Mouse (Mus musculus) macrophage (primary cell): ENCODE data around the gene Cdon. TPM values are rescaled to one million over a fixed set of nuclear protein-coding genes. Genes with fewer than 3 reads are reported as not detected.

Experiments used
- H3K27ac ChIP-seq: fragments of 350-480 bp; formaldehyde crosslinking; 2 replicates; pipeline ENCODE4 v1.9.0; 2021
- H3K36me3 ChIP-seq: fragments of 350-480 bp; formaldehyde crosslinking; 2 replicates; pipeline ENCODE4 v1.9.0; 2021; ENCODE audit errors: inconsistent target
- H3K4me3 ChIP-seq: fragments of 350-480 bp; formaldehyde crosslinking; 2 replicates; pipeline ENCODE4 v1.9.0; 2021; ENCODE audit errors: inconsistent target
- H3K79me2 ChIP-seq: fragments of 350-480 bp; formaldehyde crosslinking; 2 replicates; pipeline ENCODE4 v1.9.0; 2021; ENCODE audit errors: inconsistent target
- WGBS: methylation state at CpG from one replicate; pipeline ENCODE4 v1.1.7; 2026; ENCODE audit warnings: inconsistent platforms; ENCODE audit not compliant: missing documents; 5-methylcytosine and 5-hydroxymethylcytosine counted together
- polyA plus RNA-seq: library from polyadenylated mRNA; stranded (reverse); fragments of 250-400 nt; gene quantifications from 3 replicates; pipeline ENCODE4 v1.2.4, GENCODE M21; 2018; ENCODE audit warnings: inconsistent platforms

Cdon gene
- polyA plus RNA-seq, 1 experiment from 2014 or later: 0.14 TPM

DNA sequence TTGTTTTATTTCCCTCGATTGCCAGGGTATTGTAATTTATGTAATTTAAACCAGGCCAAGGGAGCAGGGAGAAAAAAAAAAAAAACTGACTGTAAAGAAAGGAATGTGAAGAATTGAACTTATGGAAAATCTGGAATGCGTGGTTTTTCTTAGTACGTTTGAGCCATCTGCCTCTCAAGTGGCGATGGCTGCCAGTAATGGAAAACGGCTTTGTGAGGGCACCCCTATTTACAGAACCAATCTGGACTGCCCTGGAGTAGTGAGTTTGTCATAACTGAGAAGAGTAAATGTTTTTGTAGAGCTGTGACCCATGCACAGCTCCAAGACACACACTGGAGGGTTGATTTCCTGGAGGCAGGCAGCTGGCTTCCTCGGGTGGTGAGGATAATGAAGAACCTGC is 32.4 kb downstream of the Cdon start:
- Histone ChIP-seq H3K36me3 (no peaks in the 10 kb centered on the region), H3K27ac (no peak overlapping the region), H3K79me2 (no peaks in the 10 kb centered on the region), H3K4me3 (no peak overlapping the region)
- 88% methylated on average over 6 of the region's 6 CpGs for WGBS

DNA sequence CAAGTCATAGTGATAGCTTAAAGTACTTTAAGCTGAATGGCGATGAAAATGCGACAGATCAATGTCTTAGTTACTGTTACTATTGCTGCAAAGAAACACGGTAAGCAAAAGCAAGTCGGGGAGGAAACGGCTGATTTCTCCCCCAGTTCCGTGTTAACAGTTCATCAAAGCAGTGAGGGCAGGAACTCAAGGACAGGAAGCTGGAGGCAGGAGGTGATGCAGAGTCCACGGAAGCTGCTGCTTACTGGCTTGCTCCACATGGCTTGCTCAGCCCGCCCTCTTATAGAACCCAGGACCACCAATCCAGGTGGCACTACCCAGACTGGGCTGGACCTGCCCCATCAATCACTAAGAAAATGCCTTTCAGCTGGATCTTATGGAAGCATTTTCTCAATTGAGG is 38.7 kb downstream of the Cdon start:
- H3K36me3 ChIP-seq: no peaks in the 10 kb centered on the region
- WGBS: 39% methylated on average over 8 of the region's 8 CpGs
- H3K27ac ChIP-seq: no peak overlapping the region
- H3K4me3 ChIP-seq: no peak overlapping the region
- no peaks in the 10 kb centered on the region for H3K79me2 ChIP-seq

DNA sequence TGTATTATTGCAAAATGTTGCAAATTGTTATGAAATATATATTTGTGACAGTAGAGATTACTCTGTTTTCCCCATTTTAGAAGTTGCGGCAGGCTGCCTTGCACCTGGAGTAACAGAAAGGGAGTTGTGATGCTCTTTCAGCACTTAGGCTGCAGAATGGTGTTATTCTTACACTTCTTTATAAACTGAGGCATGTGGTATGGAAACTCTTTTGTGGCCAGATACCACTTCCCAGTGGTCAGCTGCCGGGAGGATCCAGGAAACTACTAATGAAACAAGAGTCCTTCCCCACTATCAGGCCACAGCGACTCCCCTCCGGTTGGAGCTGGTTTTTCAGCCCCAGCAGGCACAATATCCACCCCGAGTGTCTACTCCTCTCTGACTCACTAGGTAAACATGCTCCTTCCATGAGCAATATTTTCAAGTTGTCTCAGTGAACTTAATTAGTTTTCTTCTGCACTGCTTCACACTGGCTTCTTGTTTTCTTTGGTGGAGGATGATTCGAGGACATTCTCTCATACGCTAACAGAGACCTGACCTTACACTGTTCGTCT is 46.4 kb downstream of the Cdon start:
- WGBS: 61% methylated on average over 8 of the region's 8 CpGs
- Histone ChIP-seq H3K4me3 (no peak overlapping the region), H3K79me2 (no peaks in the 10 kb centered on the region), H3K27ac (no peak overlapping the region), H3K36me3 (no peaks in the 10 kb centered on the region)

DNA sequence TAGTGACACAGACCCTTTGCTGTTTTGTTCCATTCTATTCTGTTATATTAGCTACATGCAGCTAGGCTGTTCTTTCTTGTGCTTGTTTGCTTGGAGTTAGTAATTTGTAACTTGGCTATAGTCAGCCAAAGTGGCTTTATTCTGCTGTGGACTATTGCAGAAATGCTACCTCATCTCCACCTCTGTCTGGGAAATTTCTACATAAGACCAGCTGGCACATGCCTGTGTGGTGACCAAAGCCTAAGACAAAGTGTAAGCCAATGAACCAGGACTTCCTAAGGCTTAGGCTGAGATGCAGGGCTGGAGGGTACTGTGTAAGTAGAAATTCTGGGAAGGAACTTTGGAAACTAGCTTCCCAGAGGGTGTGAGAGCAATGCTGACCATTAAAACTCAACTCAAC is 48.0 kb downstream of the Cdon start:
- no peaks in the 10 kb centered on the region for H3K36me3 ChIP-seq
- no peak overlapping the region for H3K4me3 ChIP-seq
- H3K27ac ChIP-seq: no peak overlapping the region
- no peaks in the 10 kb centered on the region for H3K79me2 ChIP-seq

DNA sequence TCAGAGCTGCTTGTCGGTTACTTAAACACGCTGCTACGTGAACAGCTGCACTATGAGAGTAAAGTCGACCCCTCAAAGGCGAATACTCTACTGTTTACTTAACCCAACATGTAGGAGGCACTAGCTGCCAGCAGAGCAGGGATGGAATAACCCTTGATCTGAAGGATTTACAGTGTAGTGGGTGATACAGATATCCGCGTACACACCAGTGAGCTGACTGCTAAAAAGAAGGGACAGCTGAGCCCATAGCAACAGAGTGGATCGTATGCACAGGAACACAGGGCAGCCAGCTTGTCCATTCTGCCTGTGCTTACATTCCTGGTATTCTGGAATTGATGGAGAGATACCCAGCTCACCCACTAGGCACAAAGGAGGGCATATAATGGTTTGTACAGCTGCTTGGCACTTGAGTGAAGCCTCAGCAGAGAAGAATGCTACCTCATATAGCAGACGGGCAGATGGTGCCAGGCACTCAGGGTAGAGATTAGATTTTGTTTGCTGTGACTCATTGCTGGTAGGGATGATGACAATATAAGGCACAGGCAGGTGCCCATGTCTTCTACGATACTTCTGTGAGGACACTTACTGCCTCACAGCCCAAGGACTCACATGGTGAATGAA is 53.3 kb downstream of the Cdon start:
- no peaks in the 10 kb centered on the region for H3K79me2 ChIP-seq
- no peak overlapping the region for H3K4me3 ChIP-seq
- WGBS: 91% methylated on average over 10 of the region's 10 CpGs
- no peaks in the 10 kb centered on the region for H3K36me3 ChIP-seq
- H3K27ac ChIP-seq: no peak overlapping the region

DNA sequence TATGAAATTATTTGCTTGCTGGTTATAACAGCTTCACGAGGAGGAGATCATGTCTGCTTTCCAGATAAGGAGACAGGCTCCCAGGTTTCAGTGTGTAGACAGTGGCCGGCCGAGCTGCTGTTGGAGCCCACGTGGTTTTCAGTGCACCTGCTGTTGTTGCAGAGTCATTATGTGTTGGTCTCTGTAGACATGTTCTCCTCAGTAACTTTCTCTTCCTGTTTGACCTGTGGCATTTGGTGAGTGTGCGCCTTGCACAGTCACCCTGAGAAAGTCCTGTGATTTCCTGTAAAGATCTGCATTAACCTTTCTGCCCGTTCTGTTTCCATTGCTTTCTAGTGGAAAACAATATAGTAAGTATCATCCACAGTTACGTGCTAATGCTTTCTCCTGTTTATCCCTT is 54.5 kb downstream of the Cdon start:
- 33% methylated on average over 7 of the region's 7 CpGs for WGBS
- Histone ChIP-seq H3K36me3 (no peaks in the 10 kb centered on the region), H3K4me3 (no peak overlapping the region), H3K27ac (no peak overlapping the region), H3K79me2 (no peaks in the 10 kb centered on the region)

DNA sequence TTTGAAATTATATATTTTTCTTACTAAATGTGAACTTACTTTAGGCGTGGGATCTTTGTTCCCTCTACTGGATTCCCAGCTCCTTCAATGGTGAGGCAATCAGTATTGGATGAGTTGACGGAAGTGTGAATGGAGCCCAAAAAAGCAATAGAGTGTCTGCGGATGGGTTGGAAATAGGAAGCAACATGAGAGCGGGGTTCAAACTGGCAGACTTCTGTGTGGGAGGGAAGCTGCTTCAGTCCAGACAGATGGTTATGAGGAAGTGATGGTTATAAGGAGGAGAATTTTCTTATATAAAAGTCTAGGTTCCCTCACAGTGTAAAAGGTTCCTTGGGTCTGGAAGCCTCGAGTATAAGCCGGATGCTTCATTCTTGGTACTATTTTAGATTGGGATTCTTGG is 58.5 kb downstream of the Cdon start:
- Histone ChIP-seq H3K79me2 (no peaks in the 10 kb centered on the region), H3K36me3 (no peaks in the 10 kb centered on the region), H3K4me3 (no peak overlapping the region), H3K27ac (no peak overlapping the region)
- 83% methylated on average over 6 of the region's 6 CpGs for WGBS

DNA sequence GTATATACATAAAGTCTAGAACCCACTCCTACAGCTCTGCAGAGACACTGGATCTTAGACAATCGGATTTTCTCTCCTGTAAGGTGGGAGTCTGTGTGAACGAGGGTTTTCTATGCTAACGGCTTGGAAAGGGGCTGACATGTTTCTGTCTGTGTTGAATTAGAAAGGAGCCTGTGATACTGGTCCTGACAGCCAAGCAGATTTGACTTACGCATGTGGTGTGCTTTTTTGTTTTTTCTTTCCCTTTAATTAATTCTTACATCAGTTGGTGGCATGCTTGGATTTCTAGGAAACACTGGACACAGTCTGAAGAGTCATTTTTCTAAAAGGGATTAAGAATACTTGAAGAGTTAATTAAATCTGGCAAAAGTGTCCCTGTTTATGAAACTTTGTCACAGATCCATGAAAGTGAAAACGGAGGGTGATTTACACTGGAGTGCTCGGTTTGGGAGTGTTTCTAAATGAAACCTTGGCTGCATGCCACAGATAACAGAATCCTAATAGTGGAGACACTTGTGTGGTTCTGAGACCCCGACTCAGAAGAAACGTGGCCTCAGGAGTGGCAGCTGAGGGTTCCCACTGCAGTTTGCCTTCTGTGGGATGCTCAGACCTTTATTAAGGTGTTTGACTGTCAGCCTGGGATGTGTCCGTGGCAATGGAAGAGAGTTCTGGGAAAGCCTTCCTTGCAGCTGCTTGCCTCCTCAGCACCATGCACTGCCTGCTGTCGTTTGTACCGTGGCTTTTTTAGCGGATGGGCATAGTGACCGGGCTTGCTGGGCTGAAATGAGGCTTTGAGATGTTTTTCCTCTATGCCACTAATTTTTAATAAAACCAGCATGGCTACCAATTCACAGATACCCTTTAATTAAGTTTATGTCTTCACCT is 61.3 kb downstream of the Cdon start:
- Histone ChIP-seq H3K36me3 (no peaks in the 10 kb centered on the region), H3K4me3 (no peak overlapping the region), H3K79me2 (no peaks in the 10 kb centered on the region), H3K27ac (no peak overlapping the region)
- 94% methylated on average over 13 of the region's 13 CpGs for WGBS

DNA sequence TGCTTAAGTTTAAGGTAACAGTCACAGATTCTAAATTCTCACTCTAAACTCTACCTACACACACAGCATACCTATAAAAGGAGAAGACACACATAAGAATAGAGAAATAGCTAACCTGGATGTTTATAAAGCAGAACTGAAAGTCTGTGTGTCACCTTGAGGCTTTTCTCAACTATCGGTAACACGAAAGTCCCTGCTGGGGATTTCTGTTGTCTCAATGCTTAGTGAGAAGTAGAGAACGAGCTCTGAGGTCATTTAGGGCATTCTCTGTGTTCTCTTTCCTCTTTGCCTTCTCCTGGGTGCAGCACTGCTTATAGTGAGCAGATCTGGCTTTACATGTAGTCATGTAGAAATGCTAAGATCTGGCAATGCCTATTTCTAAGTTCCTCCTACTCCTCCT is 63.0 kb downstream of the Cdon start:
- H3K27ac ChIP-seq: no peak overlapping the region
- H3K79me2 ChIP-seq: no peaks in the 10 kb centered on the region
- H3K4me3 ChIP-seq: no peak overlapping the region
- H3K36me3 ChIP-seq: no peaks in the 10 kb centered on the region
- whole genome bisulfite sequencing: 73% methylated on average over 3 of the region's 3 CpGs

DNA sequence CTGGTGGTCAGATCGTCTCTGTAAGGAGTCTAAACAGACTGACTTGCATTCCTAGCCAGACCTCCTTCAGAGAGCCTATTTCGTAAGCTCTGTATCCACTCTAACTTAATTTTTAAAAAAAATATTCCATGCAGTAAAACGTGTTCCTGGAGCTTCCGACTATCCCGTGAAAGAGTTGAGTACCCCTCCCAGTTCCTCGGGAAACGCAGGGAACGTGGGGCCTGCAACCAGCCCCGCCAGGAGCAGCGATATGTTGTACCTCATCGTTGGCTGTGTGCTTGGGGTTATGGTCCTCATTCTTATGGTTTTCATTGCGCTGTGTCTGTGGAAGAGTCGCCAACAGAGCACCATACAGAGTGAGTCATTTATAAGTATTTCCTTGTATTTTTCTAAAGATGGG is 65.7 kb downstream of the Cdon start:
- no peaks in the 10 kb centered on the region for H3K36me3 ChIP-seq
- H3K79me2 ChIP-seq: no peaks in the 10 kb centered on the region
- no peak overlapping the region for H3K4me3 ChIP-seq
- WGBS: 93% methylated on average over 13 of the region's 13 CpGs
- no peak overlapping the region for H3K27ac ChIP-seq

DNA sequence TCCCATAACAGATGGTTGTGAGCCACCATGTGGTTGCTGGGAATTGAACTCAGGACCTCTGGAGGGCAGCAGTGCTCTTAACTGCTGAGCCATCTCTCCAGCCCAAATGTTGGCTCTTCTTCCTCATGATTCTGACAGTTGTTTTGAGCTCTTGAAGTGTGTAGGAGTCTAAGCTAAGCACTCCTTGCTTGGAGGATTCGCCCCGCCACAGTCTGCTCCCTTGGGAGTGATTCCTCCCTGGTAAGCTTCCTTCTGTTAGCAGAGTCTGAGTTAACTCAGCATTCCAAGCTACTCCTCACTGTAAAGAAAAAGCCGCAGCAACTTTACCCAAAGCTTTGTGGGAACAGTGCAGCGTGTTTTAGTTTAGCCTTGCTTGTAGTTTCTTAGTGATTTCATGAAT is 67.6 kb downstream of the Cdon start:
- 93% methylated on average over 4 of the region's 4 CpGs for WGBS
- no peak overlapping the region for H3K4me3 ChIP-seq

DNA sequence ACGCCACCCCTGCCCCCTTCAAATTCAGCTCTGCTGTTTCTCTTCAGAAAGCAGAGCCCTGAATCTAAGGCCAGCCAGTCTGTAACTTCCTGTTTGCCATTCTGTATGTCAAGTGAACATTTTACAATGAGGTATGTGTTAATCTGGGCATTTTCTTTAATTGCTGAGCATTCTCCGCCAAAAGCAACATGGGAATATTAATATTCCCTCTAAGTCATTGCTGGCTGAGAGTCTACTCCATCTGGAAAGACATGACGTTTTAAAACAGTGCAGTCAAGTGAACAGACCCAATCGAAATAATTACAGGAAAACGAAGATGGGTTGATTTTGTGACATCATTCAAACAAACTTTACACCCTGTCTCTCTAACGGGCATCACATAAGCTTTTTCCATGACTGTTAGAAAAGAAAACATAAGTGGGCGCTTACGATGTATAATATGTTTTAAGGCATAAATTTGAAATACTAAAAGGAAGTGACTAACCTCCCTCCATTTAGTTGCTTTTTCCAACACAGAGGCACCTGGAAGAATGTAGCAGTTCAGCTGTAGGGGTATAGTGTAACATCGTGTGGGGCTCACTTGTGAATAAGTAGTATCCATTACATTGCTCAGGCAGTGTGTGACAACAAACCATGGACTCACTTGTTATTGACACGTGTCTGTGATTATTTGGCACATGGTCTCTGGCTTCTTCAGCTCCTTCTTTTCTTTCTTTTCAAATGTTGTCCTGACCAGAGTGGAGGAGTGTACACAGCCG is 70.4 kb downstream of the Cdon start:
- H3K79me2 ChIP-seq: no peaks in the 10 kb centered on the region
- no peak overlapping the region for H3K4me3 ChIP-seq
- H3K27ac ChIP-seq: no peak overlapping the region
- no peaks in the 10 kb centered on the region for H3K36me3 ChIP-seq
- WGBS: 84% methylated on average over 11 of the region's 11 CpGs

More for the DNA sequence above, 67.6 kb downstream of the Cdon start:
- Histone ChIP-seq H3K36me3 (no peaks in the 10 kb centered on the region), H3K79me2 (no peaks in the 10 kb centered on the region), H3K27ac (no peak overlapping the region)

DNA sequence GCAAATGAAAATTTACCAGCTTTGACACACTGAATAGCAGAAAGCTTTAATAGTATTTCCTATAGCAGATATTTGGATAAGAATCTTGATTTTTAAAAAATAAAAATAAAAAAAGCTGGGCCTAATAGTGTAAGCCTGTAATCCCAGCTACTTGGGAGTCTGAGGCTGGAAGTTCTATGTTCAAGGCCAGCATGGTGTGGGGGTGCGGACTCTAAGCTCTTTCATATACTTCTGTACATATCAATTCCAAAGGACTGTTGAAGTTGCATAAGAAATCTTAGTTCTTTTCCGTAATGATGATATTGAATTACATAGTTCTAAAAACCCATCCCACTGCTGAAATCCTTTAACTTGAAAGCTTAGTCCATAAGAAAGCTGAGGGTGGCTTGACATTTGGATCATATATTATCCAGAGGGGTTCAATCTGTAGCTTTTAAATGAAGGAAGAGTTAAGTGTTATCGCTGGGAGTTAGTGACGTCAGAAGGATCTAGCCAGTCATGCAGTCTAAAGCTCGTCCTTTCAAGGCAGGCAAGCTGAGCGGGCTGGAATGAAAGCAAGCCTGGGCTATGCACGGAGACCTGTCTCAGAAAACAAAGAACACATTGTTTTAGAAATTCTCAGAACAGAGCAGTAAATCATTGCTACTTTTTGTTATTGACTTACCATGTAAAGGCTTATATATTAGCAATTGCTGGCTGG is 72.3 kb downstream of the Cdon start:
- no peaks in the 10 kb centered on the region for H3K36me3 ChIP-seq
- H3K79me2 ChIP-seq: no peaks in the 10 kb centered on the region
- H3K27ac ChIP-seq: no peak overlapping the region
- 95% methylated on average over 7 of the region's 7 CpGs for WGBS
- no peak overlapping the region for H3K4me3 ChIP-seq

DNA sequence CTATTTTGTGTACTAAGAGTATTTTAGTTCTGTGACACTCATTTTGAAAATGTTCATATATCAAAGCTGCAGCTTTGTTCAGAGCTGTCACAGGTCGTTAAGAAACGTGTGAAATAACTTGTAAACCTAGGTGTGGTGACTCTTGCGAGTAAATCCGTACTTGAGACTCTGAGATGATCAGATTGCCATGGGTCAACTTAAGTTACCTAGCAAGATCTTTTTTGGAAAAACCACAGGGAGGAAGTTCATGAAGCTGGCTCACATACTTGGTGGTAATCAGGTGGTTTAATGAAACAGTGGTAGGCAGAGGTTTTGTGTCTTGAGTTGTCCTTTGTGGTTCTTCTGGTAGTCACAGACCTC is 72.8 kb downstream of the Cdon start:
- WGBS: 70% methylated on average over 4 of the region's 4 CpGs
- Histone ChIP-seq H3K36me3 (no peaks in the 10 kb centered on the region), H3K79me2 (no peaks in the 10 kb centered on the region), H3K27ac (no peak overlapping the region), H3K4me3 (no peak overlapping the region)
